Mouse (Mus musculus) liver, adult 2 months (tissue): Measurements from ENCODE around the gene Nrxn3. TPM values are rescaled to one million over a fixed set of nuclear protein-coding genes. Genes with fewer than 3 reads are reported as not detected.

Experiments used
- DNase-seq: peaks from one replicate; pipeline ENCODE4 v3.0.0-alpha.2; 2011; ENCODE audit warnings: low read depth, low spot score; ENCODE audit errors: extremely low read depth
- H3K27ac ChIP-seq: fragments of 200-500 bp; replicated peaks from 2 replicates; pipeline ENCODE4 v1.5.1; 2012; ENCODE audit warnings: low read depth, mild to moderate bottlenecking, control low read depth, inconsistent platforms, low read length; ENCODE audit not compliant: insufficient read depth
- H3K27me3 ChIP-seq: fragments of 200-500 bp; 2 replicates; pipeline ENCODE4 v1.6.1; 2012; ENCODE audit warnings: mild to moderate bottlenecking, moderate library complexity, low read length, inconsistent platforms; ENCODE audit not compliant: control insufficient read depth, insufficient read depth
- H3K36me3 ChIP-seq: fragments of 200-500 bp; 2 replicates; pipeline ENCODE4 v1.6.1; 2012; ENCODE audit warnings: low read length, inconsistent platforms; ENCODE audit not compliant: control insufficient read depth, insufficient read depth
- H3K4me1 ChIP-seq: fragments of 200-500 bp; 2 replicates; pipeline ENCODE4 v1.6.1; 2011; ENCODE audit warnings: low read length; ENCODE audit not compliant: control insufficient read depth, insufficient read depth
- H3K4me3 ChIP-seq: fragments of 200-500 bp; 2 replicates; pipeline ENCODE4 v1.5.1; 2011; ENCODE audit warnings: low read depth, mild to moderate bottlenecking, control low read depth, low read length, moderate library complexity; ENCODE audit not compliant: insufficient read depth
- H3K79me2 ChIP-seq: fragments of 200-500 bp; 2 replicates; pipeline ENCODE4 v1.6.1; 2012; ENCODE audit warnings: inconsistent platforms, mild to moderate bottlenecking, low read length, moderate library complexity; ENCODE audit not compliant: control insufficient read depth, insufficient read depth
- H3K9ac ChIP-seq: fragments of 200-500 bp; 2 replicates; pipeline ENCODE4 v1.6.1; 2012; ENCODE audit warnings: low read depth, mild to moderate bottlenecking, control low read depth, inconsistent platforms, low read length
- CTCF ChIP-seq: fragments of 200-500 bp; IDR thresholded peaks from 2 replicates; pipeline ENCODE4 v1.5.1; 2011; ENCODE audit warnings: low read depth, low read length, control low read depth
- POLR2A ChIP-seq: fragments of 200-500 bp; IDR thresholded peaks from 2 replicates; pipeline ENCODE4 v1.6.1; 2011; ENCODE audit warnings: low read length, control low read depth; ENCODE audit not compliant: insufficient read depth; ENCODE audit errors: extremely low read depth
- WGBS: fragments of 180-500 bp; shearing (Covaris S2); methylation state at CpG from one replicate; pipeline ENCODE4 v1.1.7; 2018; 5-methylcytosine and 5-hydroxymethylcytosine counted together
- polyA plus RNA-seq: library from polyadenylated mRNA; depleted of rRNA; stranded (reverse); fragments of >200 nt; gene quantifications from 2 replicates; pipeline ENCODE4 v1.2.3, GENCODE M21; 2012
- total RNA-seq: library from RNA; depleted of rRNA; stranded (reverse); fragments of >200 nt; gene quantifications from 2 replicates; pipeline ENCODE4 v1.2.3, GENCODE M21; 2014

The Nrxn3 gene
- total and polyA plus RNA-seq, 2 experiments, result 0.18 to 0.31 TPM

GRCm38 (mm10) chr12:89813294-89813693, 1090.6 kb downstream of the Nrxn3 start:
- H3K27me3 ChIP-seq, result no peaks in the 10 kb centered on the region
- no peaks in the 10 kb centered on the region for H3K36me3 ChIP-seq
- 10% methylated on average over 13 of the region's 13 CpGs for WGBS
- no peak overlapping the region for H3K27ac ChIP-seq
- TF ChIP-seq POLR2A, result no peak
- no peak for TF ChIP-seq CTCF
- DNase-seq, result no peak
- H3K79me2 ChIP-seq, result no peaks in the 10 kb centered on the region
- H3K9ac ChIP-seq, result no peak overlapping the region
- H3K4me1 ChIP-seq, result no peaks in the 10 kb centered on the region
- no peak overlapping the region for H3K4me3 ChIP-seq

GRCm38 (mm10) chr12:89813718-89814117, 1091.0 kb downstream of the Nrxn3 start:
- no peak for DNase-seq
- TF ChIP-seq POLR2A (no peak), CTCF (no peak)
- no peak overlapping the region for H3K27ac ChIP-seq
- no peaks in the 10 kb centered on the region for H3K36me3 ChIP-seq
- H3K27me3 ChIP-seq, result no peaks in the 10 kb centered on the region
- WGBS, result 76% methylated on average over 5 of the region's 5 CpGs
- H3K79me2 ChIP-seq, result no peaks in the 10 kb centered on the region
- H3K4me3 ChIP-seq, result no peak overlapping the region
- no peak overlapping the region for H3K9ac ChIP-seq
- H3K4me1 ChIP-seq, result no peaks in the 10 kb centered on the region

GRCm38 (mm10) chr12:89814536-89814935, 1091.9 kb downstream of the Nrxn3 start:
- DNase-seq, result no peak
- H3K36me3 ChIP-seq, result no peaks in the 10 kb centered on the region
- H3K27ac ChIP-seq, result no peak overlapping the region
- TF ChIP-seq POLR2A (no peak), CTCF (no peak)
- H3K9ac ChIP-seq, result no peak overlapping the region
- WGBS, result 63% methylated on average over 4 of the region's 4 CpGs
- no peaks in the 10 kb centered on the region for H3K27me3 ChIP-seq
- H3K4me3 ChIP-seq, result no peak overlapping the region
- no peaks in the 10 kb centered on the region for H3K79me2 ChIP-seq
- H3K4me1 ChIP-seq, result no peaks in the 10 kb centered on the region

- no peak overlapping the region for H3K27ac ChIP-seq
- H3K27me3 ChIP-seq, result no peaks in the 10 kb centered on the region
- H3K79me2 ChIP-seq, result no peaks in the 10 kb centered on the region
- no peak overlapping the region for H3K4me3 ChIP-seq
- H3K9ac ChIP-seq, result no peak overlapping the region
- TF ChIP-seq CTCF, result no peak
- TF ChIP-seq POLR2A, result no peak
- H3K36me3 ChIP-seq, result no peaks in the 10 kb centered on the region
- DNase-seq, result no peak
- H3K4me1 ChIP-seq, result no peaks in the 10 kb centered on the region
- 69% methylated on average over 9 of the region's 9 CpGs for WGBS
Observed at GRCm38 (mm10) chr12:89817072-89817773, 1094.5 kb downstream of the Nrxn3 start.

- Histone ChIP-seq H3K4me1 (no peaks in the 10 kb centered on the region), H3K9ac (no peak overlapping the region), H3K27ac (no peak overlapping the region), H3K4me3 (no peak overlapping the region), H3K27me3 (no peaks in the 10 kb centered on the region), H3K36me3 (no peaks in the 10 kb centered on the region), H3K79me2 (no peaks in the 10 kb centered on the region)
- peak; percentile 69 for DNase-seq
- 11% methylated on average over 2 of the region's 2 CpGs for WGBS
- TF ChIP-seq POLR2A (no peak), CTCF (no peak)
Observed at GRCm38 (mm10) chr12:89818200-89818599, 1095.5 kb downstream of the Nrxn3 start.

GRCm38 (mm10) chr12:89822141-89822540, 1099.5 kb downstream of the Nrxn3 start:
- DNase-seq, result no peak
- WGBS, result 46% methylated on average over 4 of the region's 4 CpGs
- Histone ChIP-seq H3K4me1 (no peaks in the 10 kb centered on the region), H3K27me3 (no peaks in the 10 kb centered on the region), H3K4me3 (no peak overlapping the region), H3K36me3 (no peaks in the 10 kb centered on the region), H3K79me2 (no peaks in the 10 kb centered on the region), H3K27ac (no peak overlapping the region), H3K9ac (no peak overlapping the region)
- TF ChIP-seq CTCF (no peak), POLR2A (no peak)
